Mouse (Mus musculus) stomach, postnatal 0 days (tissue): Measurements from ENCODE around the gene Gm14085.

Experiments used
- CTCF ChIP-seq: IDR thresholded peaks from 2 replicates; pipeline ENCODE4 v1.5.1; 2016; ENCODE audit warnings: antibody characterized with exemption, low read depth, mild to moderate bottlenecking, moderate library complexity
- EP300 ChIP-seq: optimal IDR thresholded peaks from 2 replicates; pipeline ENCODE3; 2016; ENCODE audit warnings: antibody characterized with exemption

DNA sequence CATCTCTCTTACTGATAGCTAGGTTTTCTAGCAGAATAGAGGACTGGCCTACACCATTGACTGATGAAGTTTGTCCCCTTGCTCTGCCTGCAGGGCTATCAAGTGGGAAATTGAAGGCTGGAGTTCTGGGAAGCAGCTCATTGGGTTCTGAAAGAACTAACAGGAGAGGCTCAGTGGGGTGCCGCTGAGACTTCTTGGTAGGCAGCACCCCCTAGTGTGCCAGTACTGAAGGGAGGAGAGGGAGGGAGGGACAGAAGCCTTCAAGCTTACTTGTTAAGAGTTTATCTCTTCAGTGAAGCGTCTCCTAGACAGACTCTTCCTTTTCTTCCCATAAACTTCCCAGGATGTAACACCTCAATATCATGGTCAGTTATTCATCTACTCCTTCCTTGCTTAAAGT, 73.6 kb downstream of the Gm14085 start:
- TF ChIP-seq CTCF (peak; percentile 81), EP300 (no peak)
